Mouse (Mus musculus): ENCODE results near the gene Plekhm2.

DNA sequence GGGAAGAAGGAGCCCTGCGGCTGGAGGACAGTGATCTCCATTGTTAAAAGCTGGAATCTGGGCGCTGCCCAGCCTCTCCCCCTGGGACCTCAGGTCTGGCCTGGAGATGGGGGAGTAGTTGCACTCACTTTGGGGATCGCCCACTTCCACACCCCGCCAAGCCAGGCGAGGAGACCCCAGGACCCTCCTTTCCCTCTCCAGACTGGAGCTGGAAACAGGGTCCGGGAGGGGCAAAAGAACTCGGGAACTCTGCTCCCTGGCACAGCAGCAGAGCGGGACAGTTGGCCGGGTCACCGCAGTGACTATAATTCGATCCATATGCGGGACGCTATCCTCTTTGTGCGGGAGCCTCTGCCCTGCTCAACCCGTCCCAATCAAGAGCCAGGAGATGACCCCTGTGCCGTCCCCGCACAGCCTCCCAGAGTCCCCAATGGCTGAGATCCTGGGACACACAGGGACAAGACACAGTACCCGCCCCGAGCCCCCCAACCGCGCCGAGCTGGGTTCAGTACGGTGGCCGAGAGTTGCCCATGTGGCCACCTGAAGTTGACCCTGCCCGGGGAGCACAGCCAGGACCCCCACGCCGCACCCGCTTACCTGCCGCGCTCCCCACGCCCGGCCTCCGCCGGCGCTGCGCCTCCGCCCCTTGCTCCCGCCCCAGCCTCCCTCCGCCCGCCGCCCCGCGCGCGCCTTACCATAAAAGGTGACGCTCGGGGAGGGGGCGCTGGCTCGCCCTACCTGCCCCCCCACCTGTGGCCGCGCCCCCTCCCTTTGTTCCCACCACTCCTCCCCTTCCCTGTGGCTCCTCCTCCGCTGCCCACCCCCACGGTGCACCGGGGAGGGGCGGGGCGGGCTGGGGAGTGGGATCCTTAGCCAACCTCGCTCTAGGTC is 65.2 kb downstream of the Plekhm2 start:
- TF ChIP-seq CTCF (IDR thresholded peaks at IDR 0.05; ENCODE audit: low read depth, low read length) (no peak), EP300 (IDR thresholded peaks at IDR 0.05; ENCODE audit: insufficient read depth, low read depth, low read length) (peak; percentile 95), POLR2A (IDR thresholded peaks at IDR 0.05; ENCODE audit: insufficient read depth, low read length) (no peak)

Data from ES-Bruce4 (cell line).